Mouse (Mus musculus): ENCODE results near the gene Rab3a. TPM values are rescaled to one million over a fixed set of nuclear protein-coding genes. Genes with fewer than 3 reads are reported as not detected.

Rab3a gene
- polyA plus RNA-seq, 1 experiment from 2014 or later: 3.2 TPM

GRCm38 (mm10) chr8:70748246-70749096, 6.0 kb upstream of the Rab3a start:
- WGBS (ENCODE audit: insufficient replicate concordance): 81% methylated on average over 23 of the region's 23 CpGs
- H3K27ac ChIP-seq (ENCODE audit: low read depth): no peak overlapping the region
- TF ChIP-seq EP300 (IDR thresholded peaks at IDR 0.05; ENCODE audit: low read depth): no peak
- TF ChIP-seq CTCF (IDR thresholded peaks at IDR 0.05; ENCODE audit: low read depth): no peak
- H3K9me3 ChIP-seq (ENCODE audit: low read length): no peaks in the 10 kb centered on the region
- H3K4me1 ChIP-seq (ENCODE audit: insufficient read depth): peaks cover 19% of the 10 kb centered on the region
- no peak overlapping the region for H3K9ac ChIP-seq (replicated peaks)
- DNase-seq (peak; percentile 14), ATAC-seq (no peak)
- no peak overlapping the region for H3K4me2 ChIP-seq (ENCODE audit: low read depth, low read length)
- H3K27me3 ChIP-seq (ENCODE audit: insufficient read depth, low read length): peaks cover 29% of the 10 kb centered on the region
- no peaks in the 10 kb centered on the region for H3K36me3 ChIP-seq (replicated peaks; ENCODE audit: insufficient read depth, low read length)
- no peak overlapping the region for H3K4me3 ChIP-seq (ENCODE audit: low read depth, low read length)

GRCm38 (mm10) chr8:70749097-70749674, 5.3 kb upstream of the Rab3a start:
- Histone ChIP-seq H3K4me2 (ENCODE audit: low read depth, low read length) (no peak overlapping the region), H3K4me1 (ENCODE audit: insufficient read depth) (peaks cover 18% of the 10 kb centered on the region), H3K9me3 (ENCODE audit: low read length) (no peaks in the 10 kb centered on the region), H3K9ac (replicated peaks) (no peak overlapping the region), H3K4me3 (ENCODE audit: low read depth, low read length) (no peak overlapping the region), H3K36me3 (replicated peaks; ENCODE audit: insufficient read depth, low read length) (no peaks in the 10 kb centered on the region), H3K27ac (ENCODE audit: low read depth) (no peak overlapping the region), H3K27me3 (ENCODE audit: insufficient read depth, low read length) (peaks cover 22% of the 10 kb centered on the region)
- no peak for TF ChIP-seq EP300 (IDR thresholded peaks at IDR 0.05; ENCODE audit: low read depth)
- TF ChIP-seq CTCF (IDR thresholded peaks at IDR 0.05; ENCODE audit: low read depth): no peak
- 77% methylated on average over 19 of the region's 19 CpGs for WGBS (ENCODE audit: insufficient replicate concordance)
- ATAC-seq (no peak), DNase-seq (no peak)

GRCm38 (mm10) chr8:70750128-70750680, 4.3 kb upstream of the Rab3a start:
- Histone ChIP-seq H3K36me3 (replicated peaks; ENCODE audit: insufficient read depth, low read length) (no peaks in the 10 kb centered on the region), H3K4me1 (ENCODE audit: insufficient read depth) (peaks cover 20% of the 10 kb centered on the region), H3K4me2 (ENCODE audit: low read depth, low read length) (no peak overlapping the region), H3K27me3 (ENCODE audit: insufficient read depth, low read length) (peaks cover 14% of the 10 kb centered on the region), H3K9me3 (ENCODE audit: low read length) (no peaks in the 10 kb centered on the region), H3K9ac (replicated peaks) (no peak overlapping the region), H3K27ac (ENCODE audit: low read depth) (peak overlapping the region; percentile 23), H3K4me3 (ENCODE audit: low read depth, low read length) (no peak overlapping the region)
- 72% methylated on average over 13 of the region's 13 CpGs for WGBS (ENCODE audit: insufficient replicate concordance)
- no peak for TF ChIP-seq EP300 (IDR thresholded peaks at IDR 0.05; ENCODE audit: low read depth)
- no peak for TF ChIP-seq CTCF (IDR thresholded peaks at IDR 0.05; ENCODE audit: low read depth)
- ATAC-seq (no peak), DNase-seq (peak; percentile 19)

GRCm38 (mm10) chr8:70752000-70752764, 2.3 kb upstream of the Rab3a start:
- 0 out of 2 replicates have a peak, but pooled peaks cover 5% of the 10 kb centered on the region for H3K27me3 ChIP-seq (ENCODE audit: insufficient read depth, low read length)
- peaks cover 3% of the 10 kb centered on the region; the same call in 1 of the 2 replicates for H3K36me3 ChIP-seq (replicated peaks; ENCODE audit: insufficient read depth, low read length)
- DNase-seq (peak; percentile 84), ATAC-seq (no peak)
- 19% methylated on average over 11 of the region's 11 CpGs for WGBS (ENCODE audit: insufficient replicate concordance)
- peak overlapping the region; percentile 41; the same call in 1 of the 2 replicates for H3K9ac ChIP-seq (replicated peaks)
- H3K27ac ChIP-seq (ENCODE audit: low read depth): peak overlapping the region; percentile 84
- H3K4me3 ChIP-seq (ENCODE audit: low read depth, low read length): no peak overlapping the region
- TF ChIP-seq CTCF (IDR thresholded peaks at IDR 0.05; ENCODE audit: low read depth): peak; percentile 83
- TF ChIP-seq EP300 (IDR thresholded peaks at IDR 0.05; ENCODE audit: low read depth): peak; percentile 61
- peaks cover 26% of the 10 kb centered on the region for H3K4me1 ChIP-seq (ENCODE audit: insufficient read depth)
- peak overlapping the region; percentile 62; the same call in 1 of the 2 replicates for H3K4me2 ChIP-seq (ENCODE audit: low read depth, low read length)
- H3K9me3 ChIP-seq (ENCODE audit: low read length): no peaks in the 10 kb centered on the region

- 16% methylated on average over 21 of the region's 21 CpGs for WGBS (ENCODE audit: insufficient replicate concordance)
- peaks cover 26% of the 10 kb centered on the region for H3K4me1 ChIP-seq (ENCODE audit: insufficient read depth)
- peaks cover 5% of the 10 kb centered on the region for H3K36me3 ChIP-seq (replicated peaks; ENCODE audit: insufficient read depth, low read length)
- no peak for ATAC-seq
- TF ChIP-seq CTCF (IDR thresholded peaks at IDR 0.05; ENCODE audit: low read depth): no peak
- peak; percentile 31; the same call in 1 of the 2 replicates for TF ChIP-seq EP300 (IDR thresholded peaks at IDR 0.05; ENCODE audit: low read depth)
- peak overlapping the region; percentile 41; the same call in 1 of the 2 replicates for H3K9ac ChIP-seq (replicated peaks)
- peak; percentile 76 for DNase-seq
- peak overlapping the region; percentile 21 for H3K4me3 ChIP-seq (ENCODE audit: low read depth, low read length)
- H3K4me2 ChIP-seq (ENCODE audit: low read depth, low read length): peak overlapping the region; percentile 62
- 0 out of 2 replicates have a peak, but pooled peaks cover 5% of the 10 kb centered on the region for H3K27me3 ChIP-seq (ENCODE audit: insufficient read depth, low read length)
- H3K9me3 ChIP-seq (ENCODE audit: low read length): no peaks in the 10 kb centered on the region
- H3K27ac ChIP-seq (ENCODE audit: low read depth): peak overlapping the region; percentile 84
These were observed 1.3 kb upstream of the Rab3a start for GRCm38 (mm10) chr8:70753151-70753550.

Data from liver, postnatal 0 days (tissue).